Mouse (Mus musculus) lung, postnatal 4 days (tissue): ENCODE results near the gene Prkag3.

Experiments used
- DNase-seq, 2 experiments: peaks; one replicate each; pipeline ENCODE4 v3.0.0; 2021

Gene Prkag3

GRCm38 (mm10) chr1:74754175-74754785 is 5.3 kb upstream of the Prkag3 start:
- DNase-seq: no peak

- no peak for DNase-seq
Observed at GRCm38 (mm10) chr1:74753266-74753974, 4.4 kb upstream of the Prkag3 start.

- no peak for DNase-seq
Observed at GRCm38 (mm10) chr1:74752833-74753232, 3.8 kb upstream of the Prkag3 start.

- DNase-seq: no peak
Observed at GRCm38 (mm10) chr1:74752150-74752549, 3.1 kb upstream of the Prkag3 start.

- DNase-seq: no peak
Observed at GRCm38 (mm10) chr1:74750683-74751082, 1.7 kb upstream of the Prkag3 start.

- DNase-seq: peak; percentile 71 to 82
Observed at GRCm38 (mm10) chr1:74749301-74749700, 280 bp upstream of the Prkag3 start.

GRCm38 (mm10) chr1:74747335-74747734 is 1.7 kb downstream of the Prkag3 start:
- DNase-seq: peak in 1 of 2 experiments; percentile 44

GRCm38 (mm10) chr1:74740846-74741245 is 8.2 kb downstream of the Prkag3 start:
- no peak for DNase-seq

GRCm38 (mm10) chr1:74737500-74737899 is 11.5 kb downstream of the Prkag3 start:
- no peak for DNase-seq

GRCm38 (mm10) chr1:74736977-74737376 is 12.0 kb downstream of the Prkag3 start:
- DNase-seq: no peak

- no peak for DNase-seq
Observed at GRCm38 (mm10) chr1:74728446-74728845, 20.6 kb downstream of the Prkag3 start.

- no peak for DNase-seq
Observed at GRCm38 (mm10) chr1:74726674-74727073, 22.3 kb downstream of the Prkag3 start.

- no peak for DNase-seq
Observed at GRCm38 (mm10) chr1:74726114-74726513, 22.9 kb downstream of the Prkag3 start.

- peak in 1 of 2 experiments; percentile 24 for DNase-seq
Observed at GRCm38 (mm10) chr1:74723748-74724147, 25.3 kb downstream of the Prkag3 start.

GRCm38 (mm10) chr1:74721657-74722056 is 27.4 kb downstream of the Prkag3 start:
- DNase-seq: no peak

- no peak for DNase-seq
Observed at GRCm38 (mm10) chr1:74719281-74719680, 29.7 kb downstream of the Prkag3 start.

GRCm38 (mm10) chr1:74718113-74718512 is 30.9 kb downstream of the Prkag3 start:
- no peak for DNase-seq

GRCm38 (mm10) chr1:74715886-74716285 is 33.1 kb downstream of the Prkag3 start:
- DNase-seq: no peak

- no peak for DNase-seq
Observed at GRCm38 (mm10) chr1:74715468-74715867, 33.6 kb downstream of the Prkag3 start.

- no peak for DNase-seq
Observed at GRCm38 (mm10) chr1:74714967-74715366, 34.1 kb downstream of the Prkag3 start.

GRCm38 (mm10) chr1:74713859-74714730 is 34.9 kb downstream of the Prkag3 start:
- DNase-seq: no peak

- peak; percentile 67 to 70 for DNase-seq
Observed at GRCm38 (mm10) chr1:74713099-74713858, 35.7 kb downstream of the Prkag3 start, which contains the start of gene Cyp27a1. Cyp27a1 (plus strand) TSS chr1:74713574.
